Mouse (Mus musculus): ENCODE measurements around the gene Otulin.

The Otulin gene

DNA sequence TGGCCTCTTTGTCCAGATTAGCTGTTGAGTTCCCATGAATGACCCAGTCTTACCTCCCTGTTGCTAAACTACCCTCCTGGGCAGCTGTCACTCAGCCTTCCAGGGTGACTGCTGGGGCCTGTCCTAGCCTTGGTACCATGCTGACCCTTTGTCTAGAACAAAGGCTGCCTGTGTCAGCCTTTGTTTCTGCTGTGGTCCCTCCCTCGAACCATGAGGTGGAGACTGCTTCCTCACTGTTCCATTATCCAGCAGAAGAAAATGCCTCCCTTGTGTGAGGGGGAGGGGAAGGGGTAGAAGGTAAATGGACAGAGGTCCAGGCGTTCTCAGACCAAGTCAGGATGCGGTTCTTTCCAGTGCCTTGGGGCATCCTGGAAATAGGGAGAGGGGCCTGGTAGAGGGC, 48.9 kb downstream of the Otulin start:
- DNase-seq (ENCODE audit: low spot score in 2 of 2): no peak

GRCm38 (mm10) chr15:27580771-27581170, 49.7 kb downstream of the Otulin start:
- no peak for DNase-seq (ENCODE audit: low spot score in 2 of 2)

DNA sequence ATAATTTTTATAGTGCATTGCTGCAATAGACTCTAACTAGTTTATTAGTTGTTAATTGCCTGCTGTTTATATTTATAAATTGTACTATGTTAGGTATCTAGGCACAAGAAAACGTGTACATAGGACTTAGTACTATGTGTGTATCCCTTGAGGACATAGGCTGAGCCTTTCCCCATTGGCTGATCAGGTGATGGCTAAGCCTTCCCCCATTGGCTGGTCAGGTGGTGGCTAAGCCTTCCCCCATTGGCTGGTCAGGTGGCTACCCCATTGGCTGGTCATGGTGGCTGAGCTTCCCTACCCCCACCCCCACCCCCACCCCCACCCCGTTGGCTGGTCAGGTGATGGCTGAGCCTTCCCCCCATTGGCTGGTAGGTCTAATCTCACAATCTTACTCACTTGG, 50.6 kb downstream of the Otulin start:
- DNase-seq (ENCODE audit: low spot score in 2 of 2): no peak

DNA sequence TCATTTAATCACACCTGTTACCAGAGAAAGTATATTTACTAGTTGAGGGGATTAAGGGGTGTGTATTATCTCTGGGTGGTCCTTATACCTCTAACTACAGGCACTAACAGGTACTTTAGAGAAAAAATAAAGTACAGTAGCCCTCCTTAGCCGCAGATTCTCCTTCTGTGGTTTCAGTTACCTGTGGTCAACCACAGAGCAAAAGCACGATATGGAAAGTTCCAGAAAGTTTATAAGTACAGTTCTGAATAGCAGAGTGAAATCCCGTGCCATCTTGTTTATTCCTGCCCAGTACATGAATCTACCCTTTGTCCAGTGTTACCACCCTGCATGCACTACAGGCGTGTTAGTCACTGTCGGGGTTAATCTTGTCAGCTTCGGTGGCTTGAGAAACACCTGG, 51.6 kb downstream of the Otulin start:
- no peak for DNase-seq (ENCODE audit: low spot score in 2 of 2)

DNA sequence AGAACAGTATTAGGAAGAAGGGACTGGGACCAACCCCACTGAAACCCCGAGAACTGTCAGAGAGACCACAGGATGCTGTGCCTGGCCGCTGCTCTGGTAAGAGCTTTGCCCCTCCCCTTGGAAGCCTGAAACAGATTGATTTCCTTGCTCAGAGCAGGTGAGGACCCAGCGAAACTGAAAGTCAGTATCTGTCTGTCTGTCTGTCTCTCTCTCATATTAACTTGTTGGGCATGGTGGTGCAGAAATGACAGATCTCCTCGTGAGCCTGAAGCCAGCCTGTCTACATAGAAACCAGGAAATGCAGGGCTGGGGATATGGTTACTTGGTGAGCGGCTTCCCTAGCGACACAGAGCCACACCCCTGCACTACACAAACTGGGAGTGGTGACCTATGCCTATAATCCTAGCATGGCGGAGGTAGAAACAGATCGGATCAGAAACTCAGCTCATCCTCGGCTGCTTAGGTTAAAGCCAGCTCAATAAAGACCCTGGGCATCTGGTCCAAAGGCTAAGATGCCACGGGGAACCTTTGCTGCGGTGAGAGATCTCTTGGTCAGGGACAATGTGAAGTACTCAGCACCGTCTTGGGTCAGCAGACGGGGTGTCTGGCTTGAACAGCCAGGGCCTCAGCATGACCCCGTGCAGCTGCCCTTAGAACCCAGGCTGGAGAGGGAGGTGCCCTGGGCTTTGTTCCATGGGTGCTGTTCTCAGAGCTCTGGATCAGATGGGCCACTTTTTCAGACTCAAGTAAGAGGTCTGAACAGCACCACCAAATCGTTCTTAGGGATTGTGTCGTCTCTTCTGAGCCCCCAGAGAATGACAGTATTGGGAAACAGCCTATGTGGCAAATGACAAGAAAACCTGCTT, 52.3 kb downstream of the Otulin start:
- no peak for DNase-seq (ENCODE audit: low spot score in 2 of 2)

DNA sequence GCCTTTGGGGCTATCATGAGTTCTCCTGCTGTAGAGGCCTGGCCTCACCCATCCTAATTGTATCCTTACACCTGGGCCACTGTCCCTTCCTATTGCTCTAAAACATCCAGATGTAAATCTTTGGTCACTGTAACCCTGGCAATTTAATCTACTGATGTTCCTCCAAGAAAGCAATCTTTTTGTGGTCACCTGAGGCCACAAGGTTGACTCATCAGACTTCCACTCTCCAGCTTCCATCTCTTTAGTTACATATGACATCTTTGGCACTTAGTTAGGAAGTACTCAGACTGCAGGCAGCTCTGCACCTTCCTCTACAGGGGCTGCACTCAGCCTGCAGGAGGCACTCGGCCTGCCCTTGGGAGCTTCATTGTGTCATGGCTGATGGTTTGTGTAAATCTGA, 53.6 kb downstream of the Otulin start:
- DNase-seq (ENCODE audit: low spot score in 2 of 2): no peak

GRCm38 (mm10) chr15:27575932-27576331, 54.6 kb downstream of the Otulin start:
- DNase-seq (ENCODE audit: low spot score in 2 of 2): no peak

DNA sequence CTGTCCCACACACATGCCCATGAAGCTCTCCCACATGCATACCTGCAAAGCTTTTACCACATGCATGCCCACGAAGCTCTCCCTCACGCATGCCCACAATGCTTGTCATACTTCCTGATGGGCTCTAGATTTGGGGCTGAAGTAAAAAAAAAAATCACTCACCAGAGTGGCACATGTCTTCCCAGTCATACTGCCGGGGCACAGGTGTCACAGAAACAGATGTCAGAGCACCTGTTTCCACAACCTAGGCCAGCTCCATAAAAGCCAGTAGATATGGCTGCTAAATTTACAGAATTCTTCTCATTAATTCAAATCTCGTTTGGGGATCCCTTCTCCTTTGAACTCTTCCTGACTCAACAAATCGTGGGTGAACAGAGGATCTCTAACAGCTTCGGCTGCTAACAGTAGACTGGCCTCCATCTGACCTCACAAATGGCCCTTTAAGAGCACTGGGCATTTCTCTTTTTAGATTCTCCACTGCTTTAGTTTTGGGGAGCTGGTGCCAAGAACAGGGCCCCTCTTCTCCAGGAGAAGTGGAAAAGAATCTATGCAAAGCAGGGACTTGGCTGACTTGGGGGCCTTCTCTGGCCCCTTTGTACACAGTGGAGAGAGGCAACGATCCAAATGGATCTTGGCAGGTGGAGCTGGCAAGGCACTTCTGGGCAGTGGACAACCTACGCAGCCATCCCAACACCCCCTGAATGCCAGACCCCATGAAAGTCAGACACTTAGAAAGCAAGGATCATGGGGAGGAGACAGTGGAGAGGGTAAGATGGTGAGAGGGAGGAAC, 55.3 kb downstream of the Otulin start:
- no peak for DNase-seq (ENCODE audit: low spot score in 2 of 2)

GRCm38 (mm10) chr15:27571179-27571578, 59.3 kb downstream of the Otulin start:
- DNase-seq (ENCODE audit: low spot score in 2 of 2): no peak

GRCm38 (mm10) chr15:27570385-27570784, 60.1 kb downstream of the Otulin start:
- no peak for DNase-seq (ENCODE audit: low spot score in 2 of 2)

GRCm38 (mm10) chr15:27569924-27570323, 60.6 kb downstream of the Otulin start:
- no peak for DNase-seq (ENCODE audit: low spot score in 2 of 2)

GRCm38 (mm10) chr15:27568371-27568770, 62.1 kb downstream of the Otulin start:
- no peak for DNase-seq (ENCODE audit: low spot score in 2 of 2)

DNA sequence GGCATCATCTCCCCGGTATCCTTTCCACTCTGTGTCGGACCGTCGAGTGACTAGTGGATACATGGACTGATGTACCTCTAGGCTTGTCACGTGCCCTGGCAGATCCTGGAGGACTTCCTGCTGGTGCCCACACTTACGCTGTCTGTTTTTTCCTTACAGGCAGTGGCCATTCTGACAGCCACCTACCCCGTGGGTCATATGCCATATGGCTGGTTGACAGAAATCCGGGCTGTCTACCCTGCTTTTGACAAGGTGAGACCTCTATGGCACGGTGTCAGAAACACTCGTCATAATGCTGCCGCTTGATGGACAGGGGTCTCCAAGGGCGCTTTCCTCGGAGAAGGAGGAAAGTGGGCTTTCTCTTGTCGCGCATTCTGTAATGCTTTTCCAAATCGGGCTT, 63.1 kb downstream of the Otulin start:
- no peak for DNase-seq (ENCODE audit: low spot score in 2 of 2)

DNA sequence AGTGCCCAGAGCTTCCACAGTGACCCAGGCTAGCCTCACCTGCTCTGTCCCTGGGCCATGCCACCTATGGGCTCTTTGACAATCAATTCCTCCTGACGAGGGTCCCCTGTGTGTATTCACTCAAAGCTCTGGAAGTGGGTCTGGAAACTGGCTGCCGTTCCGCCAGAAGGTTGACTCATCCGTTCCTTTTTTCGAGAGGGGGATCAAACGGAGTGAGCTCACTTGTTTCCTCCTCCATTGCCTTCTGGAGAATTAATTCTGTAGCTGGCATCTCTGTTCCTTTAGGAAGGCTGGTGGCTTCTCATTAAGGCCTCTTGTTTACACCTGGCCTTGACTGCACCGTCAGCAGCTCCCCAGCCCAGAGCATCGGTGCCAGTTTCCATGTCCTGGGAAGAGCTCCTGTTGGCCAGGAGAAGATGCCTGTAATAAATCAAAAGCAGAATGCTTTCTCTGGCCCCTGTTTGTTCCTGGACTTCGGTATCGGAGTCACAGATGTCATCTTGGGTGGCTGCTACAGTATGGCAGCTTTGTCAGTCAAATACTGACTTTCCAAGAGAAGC, 64.8 kb downstream of the Otulin start:
- no peak for DNase-seq (ENCODE audit: low spot score in 2 of 2)

GRCm38 (mm10) chr15:27564106-27565100, 66.1 kb downstream of the Otulin start:
- DNase-seq (ENCODE audit: low spot score in 2 of 2): no peak

GRCm38 (mm10) chr15:27560315-27560714, 70.2 kb downstream of the Otulin start:
- no peak for DNase-seq (ENCODE audit: low spot score in 2 of 2)

GRCm38 (mm10) chr15:27558456-27559147, 71.9 kb downstream of the Otulin start:
- no peak for DNase-seq (ENCODE audit: low spot score in 2 of 2)

GRCm38 (mm10) chr15:27553554-27553953, 76.9 kb downstream of the Otulin start:
- DNase-seq (ENCODE audit: low spot score in 2 of 2): no peak

DNA sequence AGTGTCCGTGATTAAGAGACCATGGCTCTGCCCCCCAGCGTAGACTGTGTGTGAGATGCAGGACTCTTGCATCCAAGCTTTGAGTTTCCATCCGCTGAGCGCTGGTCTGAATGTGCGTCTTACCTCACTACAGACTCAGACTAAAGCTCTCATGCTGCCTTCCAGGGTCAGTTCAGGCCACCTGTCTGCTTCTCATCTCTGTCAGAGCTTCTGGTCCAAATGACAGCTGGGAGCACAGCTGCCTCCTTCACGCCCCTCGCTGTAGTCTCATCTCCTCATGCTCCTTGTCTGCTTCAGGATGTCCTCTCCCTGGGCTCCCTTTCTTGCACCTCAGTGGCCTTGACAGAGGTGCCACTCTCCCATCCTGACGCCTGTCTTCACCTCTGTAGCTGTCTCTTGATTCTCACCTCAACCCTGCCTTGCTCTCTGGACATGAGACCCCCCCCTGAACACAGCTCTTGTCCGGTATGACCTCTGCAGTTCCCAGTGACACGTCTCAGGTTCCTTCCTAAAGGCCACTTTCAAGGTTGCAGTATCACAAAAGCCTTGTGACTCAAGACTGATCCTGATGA, 78.3 kb downstream of the Otulin start:
- no peak for DNase-seq (ENCODE audit: low spot score in 2 of 2)

Measured in thymus, postnatal 10 days (tissue).